Mouse (Mus musculus) mature B cell (primary cell): ENCODE data around the gene Rpl3.

ENCODE experiments used
- in situ Hi-C: fragments of 300-500 bp; cut with MboI; formaldehyde crosslinking; loops from 2 replicates; pipeline ENCODE4 v1.14.3; 2019

The Rpl3 gene

GRCm38 (mm10) chr15:80066538-80066937 lies 25.1 kb downstream of the Rpl3 start:
- in situ Hi-C loops = no loop called here

GRCm38 (mm10) chr15:80065414-80065813 lies 26.3 kb downstream of the Rpl3 start:
- in situ Hi-C loops = no loop called here

- in situ Hi-C loops = no loop called here
Observed at GRCm38 (mm10) chr15:80064965-80065364, 26.7 kb downstream of the Rpl3 start.

GRCm38 (mm10) chr15:80062821-80063220 lies 28.8 kb downstream of the Rpl3 start:
- in situ Hi-C loops = no loop called here

GRCm38 (mm10) chr15:80062339-80062738 lies 29.3 kb downstream of the Rpl3 start:
- in situ Hi-C loops = no loop called here

- in situ Hi-C loops = no loop called here
Observed at GRCm38 (mm10) chr15:80061071-80061550, 30.6 kb downstream of the Rpl3 start.

- in situ Hi-C loops = no loop called here
Observed at GRCm38 (mm10) chr15:80060356-80061070, 31.2 kb downstream of the Rpl3 start.

GRCm38 (mm10) chr15:80059606-80060005 lies 32.1 kb downstream of the Rpl3 start:
- in situ Hi-C loops = no loop called here

GRCm38 (mm10) chr15:80058151-80058550 lies 33.5 kb downstream of the Rpl3 start:
- in situ Hi-C loops = no loop called here

- in situ Hi-C loops = no loop called here
Observed at GRCm38 (mm10) chr15:80054034-80054710, 37.5 kb downstream of the Rpl3 start.

- in situ Hi-C loops = no loop called here
Observed at GRCm38 (mm10) chr15:80053381-80054033, 38.2 kb downstream of the Rpl3 start.

GRCm38 (mm10) chr15:80051782-80052181 lies 39.9 kb downstream of the Rpl3 start:
- in situ Hi-C loops = no loop called here

GRCm38 (mm10) chr15:80051092-80051761 lies 40.4 kb downstream of the Rpl3 start:
- in situ Hi-C loops = no loop called here

GRCm38 (mm10) chr15:80050093-80050492 lies 41.6 kb downstream of the Rpl3 start:
- in situ Hi-C loops = no loop called here

GRCm38 (mm10) chr15:80047973-80048372 lies 43.7 kb downstream of the Rpl3 start:
- in situ Hi-C loops = no loop called here

- in situ Hi-C loops = no loop called here
Observed at GRCm38 (mm10) chr15:80047242-80047641, 44.4 kb downstream of the Rpl3 start.

- in situ Hi-C loops = no loop called here
Observed at GRCm38 (mm10) chr15:80045749-80046148, 45.9 kb downstream of the Rpl3 start.

- in situ Hi-C loops = no loop called here
Observed at GRCm38 (mm10) chr15:80044249-80044648, 47.4 kb downstream of the Rpl3 start.

- in situ Hi-C loops = no loop called here
Observed at GRCm38 (mm10) chr15:80042152-80042551, 49.5 kb downstream of the Rpl3 start.

- in situ Hi-C loops = no loop called here
Observed at GRCm38 (mm10) chr15:80038110-80038391, 53.6 kb downstream of the Rpl3 start.

GRCm38 (mm10) chr15:80037255-80038109 lies 54.2 kb downstream of the Rpl3 start:
- in situ Hi-C loops = no loop called here
